Mouse (Mus musculus) cerebellum, adult 2 months (tissue): ENCODE data around the gene Evpl.

Experiments used
- CTCF ChIP-seq: fragments of 200-500 bp; IDR thresholded peaks from 2 replicates; pipeline ENCODE4 v1.5.1; 2011; ENCODE audit warnings: low read depth, mild to moderate bottlenecking, control low read depth, low read length, moderate library complexity, borderline replicate concordance; ENCODE audit not compliant: insufficient read depth
- POLR2A ChIP-seq: fragments of 200-500 bp; IDR thresholded peaks from 2 replicates; pipeline ENCODE4 v1.6.1; 2011; ENCODE audit warnings: low read length, control low read depth, borderline replicate concordance; ENCODE audit not compliant: insufficient read depth

DNA sequence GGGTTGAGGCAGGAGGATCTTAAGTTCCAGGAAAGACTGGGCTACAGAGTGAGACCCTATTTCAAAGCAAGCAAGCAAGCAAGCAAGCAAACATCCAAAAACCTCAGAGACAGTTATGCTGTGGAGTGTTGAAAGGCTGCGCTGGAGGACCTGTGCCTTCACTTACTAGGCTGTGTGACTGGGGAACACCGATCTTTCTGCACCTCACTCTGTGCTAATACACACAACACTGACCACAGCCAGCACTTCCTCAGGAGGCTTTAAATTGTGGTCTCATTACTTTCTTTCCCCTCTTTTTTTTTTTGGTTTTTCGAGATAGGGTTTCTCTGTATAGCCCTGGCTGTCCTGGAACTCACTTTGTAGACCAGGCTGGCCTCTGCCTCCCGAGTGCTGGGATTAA, 28.0 kb upstream of the Evpl start:
- TF ChIP-seq CTCF (no peak), POLR2A (no peak)
